Mouse (Mus musculus): ENCODE data around the gene Ctbp2.

Ctbp2 gene

GRCm38 (mm10) chr7:133123999-133124700 is at the start of gene Ctbp2:
Ctbp2 (minus strand) TSS chr7:133124354.
- peak; percentile 37 to 63 for DNase-seq (ENCODE audit: low spot score in 2 of 2)

DNA sequence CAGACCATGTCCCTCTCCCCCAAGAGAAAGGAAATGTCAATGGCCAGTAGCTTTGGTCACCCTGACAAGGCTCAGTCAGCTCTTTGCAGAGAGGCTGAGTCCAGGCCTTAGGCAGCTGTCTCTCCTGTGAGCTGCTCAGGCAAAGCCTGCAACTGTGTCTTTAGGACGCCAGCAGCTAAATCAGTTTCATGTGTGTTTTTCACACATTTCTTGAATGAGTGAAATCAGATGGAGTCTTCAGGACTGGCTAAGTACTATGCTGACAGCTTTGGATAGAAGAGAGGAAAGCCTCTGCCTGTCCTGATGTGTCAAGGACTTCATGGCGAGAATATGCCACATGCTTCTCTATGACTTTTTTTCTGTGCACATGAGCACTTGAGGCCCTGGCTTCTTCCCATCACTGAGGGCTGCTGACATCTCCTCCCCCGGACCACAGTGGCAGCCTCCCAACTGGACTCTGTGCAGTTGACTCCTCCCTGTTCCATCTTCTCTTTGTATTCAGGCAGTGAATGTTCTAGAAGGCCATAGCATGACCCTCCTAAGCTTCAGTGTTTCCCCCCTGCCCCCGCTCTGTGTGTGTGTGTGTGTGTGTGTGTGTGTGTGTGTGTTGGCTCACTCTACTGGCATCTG is 47.4 kb upstream of the Ctbp2 start:
- DNase-seq (ENCODE audit: low spot score in 2 of 2): no peak

DNA sequence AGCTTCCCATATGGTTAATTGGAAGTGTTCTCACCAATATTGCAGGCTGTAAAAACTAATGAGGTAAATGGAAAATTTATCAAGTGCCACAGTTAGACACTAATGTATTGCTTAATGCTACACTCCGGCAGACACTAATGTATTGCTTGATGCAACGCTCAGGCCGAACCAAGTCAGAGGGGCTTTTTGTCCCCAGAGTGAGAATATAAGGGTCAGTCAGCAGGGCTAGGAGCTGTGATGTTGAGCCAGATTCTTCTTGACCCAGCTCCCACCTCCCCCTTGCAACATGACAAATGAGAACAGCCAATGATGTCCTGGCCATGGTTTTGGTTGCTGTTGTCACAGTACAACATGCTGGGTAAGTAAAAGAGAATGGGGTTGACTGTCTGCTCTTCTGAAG is 44.8 kb upstream of the Ctbp2 start:
- no peak for DNase-seq (ENCODE audit: low spot score in 2 of 2)

DNA sequence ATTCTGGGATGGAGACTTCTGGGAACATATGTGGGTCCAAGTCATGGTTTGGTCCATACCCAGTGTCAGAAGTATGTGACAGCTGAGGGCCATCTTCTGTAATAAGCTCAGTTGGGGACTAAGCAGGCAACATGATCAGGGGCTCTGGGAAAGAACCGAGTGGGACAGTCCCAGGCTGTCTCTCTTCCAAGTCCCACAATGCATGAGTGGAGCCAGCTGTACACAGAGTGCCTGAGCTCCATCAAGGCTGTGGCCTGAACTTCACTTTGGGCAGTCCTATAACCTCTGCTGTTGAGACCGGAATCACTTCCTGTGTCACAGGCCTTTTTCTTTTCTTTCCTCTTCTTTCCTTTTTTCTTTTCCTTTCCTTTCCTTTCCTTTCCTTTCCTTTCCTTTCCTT is 43.7 kb upstream of the Ctbp2 start:
- no peak for DNase-seq (ENCODE audit: low spot score in 2 of 2)

DNA sequence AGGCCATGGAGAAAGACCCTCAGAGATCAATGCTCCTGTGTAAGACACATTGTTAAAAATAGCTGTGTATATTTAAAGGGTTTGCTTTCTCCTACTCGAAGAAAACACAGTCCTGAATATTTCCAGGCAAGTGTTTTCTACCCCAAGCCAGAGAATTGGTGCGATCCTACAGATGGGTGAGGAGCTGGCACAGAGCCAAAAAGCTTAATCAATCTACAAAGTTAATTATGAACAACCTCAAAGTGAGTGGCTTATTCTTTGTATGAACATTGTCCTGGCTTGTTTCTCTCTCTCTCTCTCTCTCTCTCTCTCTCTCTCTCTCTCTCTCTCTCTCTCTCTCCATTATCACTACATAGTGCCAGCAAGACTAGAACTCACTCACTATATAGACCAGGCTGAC is 40.6 kb upstream of the Ctbp2 start:
- DNase-seq (ENCODE audit: low spot score in 2 of 2): no peak

DNA sequence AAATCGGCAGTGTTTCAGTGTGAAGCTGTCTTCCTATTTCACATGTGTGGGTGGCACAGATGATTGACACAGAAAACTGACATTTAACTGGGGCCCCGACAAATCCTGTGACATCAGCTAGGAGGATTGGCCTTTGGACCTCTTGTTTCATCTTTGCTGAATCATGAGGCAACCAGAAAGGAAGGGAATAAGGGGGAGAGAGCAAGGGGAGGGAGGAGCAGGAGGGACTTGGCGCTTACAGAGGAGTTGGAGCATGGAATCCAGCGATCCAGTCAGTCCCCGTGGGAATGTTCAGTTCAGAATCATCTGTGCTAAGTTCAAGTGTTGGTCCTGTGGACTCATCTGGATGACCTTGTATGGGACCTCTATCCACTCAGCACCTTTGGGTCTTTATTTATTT is 38.9 kb upstream of the Ctbp2 start:
- DNase-seq (ENCODE audit: low spot score in 2 of 2): no peak

DNA sequence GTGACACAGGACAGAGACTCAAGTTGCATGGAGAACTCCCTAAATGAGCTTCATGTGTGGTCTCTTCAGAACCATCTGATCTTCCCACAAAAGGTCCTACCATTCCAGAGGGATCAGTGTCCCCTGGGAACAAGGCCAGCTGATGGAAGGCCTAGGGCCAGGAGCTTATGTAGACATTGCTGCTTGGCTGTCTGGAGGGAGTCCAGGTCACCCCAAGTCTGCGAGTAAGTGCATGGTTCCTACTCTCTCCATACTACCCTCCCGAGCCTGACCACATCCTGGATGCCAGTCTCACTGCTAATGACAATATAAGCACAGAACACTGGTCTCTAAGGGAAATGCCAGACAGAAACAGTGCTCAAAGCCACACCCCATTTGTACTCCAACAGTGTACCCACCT is 38.0 kb upstream of the Ctbp2 start:
- DNase-seq (ENCODE audit: low spot score in 2 of 2): no peak

GRCm38 (mm10) chr7:133161362-133162080 is 37.4 kb upstream of the Ctbp2 start:
- no peak for DNase-seq (ENCODE audit: low spot score in 2 of 2)

DNA sequence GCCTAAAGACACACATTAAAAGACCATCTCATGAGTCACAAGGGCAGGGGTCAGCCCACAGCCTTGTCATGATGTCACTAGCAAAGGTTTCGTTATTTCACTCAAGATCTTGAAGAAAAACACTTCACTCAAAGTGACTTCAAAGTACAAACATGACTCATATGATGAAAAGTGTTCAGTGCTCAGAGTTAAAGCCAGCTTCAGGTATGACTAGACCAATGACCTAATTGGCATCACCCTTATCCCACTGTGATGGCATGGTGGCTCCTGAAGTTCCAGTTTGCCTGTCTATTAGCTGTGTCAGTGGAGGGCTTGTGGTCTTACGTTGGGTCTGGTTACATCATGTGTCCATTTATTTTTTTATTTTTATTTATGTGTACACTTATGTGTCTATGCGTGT is 35.4 kb upstream of the Ctbp2 start:
- no peak for DNase-seq (ENCODE audit: low spot score in 2 of 2)

GRCm38 (mm10) chr7:133155621-133156020 is 31.5 kb upstream of the Ctbp2 start:
- DNase-seq (ENCODE audit: low spot score in 2 of 2): no peak

DNA sequence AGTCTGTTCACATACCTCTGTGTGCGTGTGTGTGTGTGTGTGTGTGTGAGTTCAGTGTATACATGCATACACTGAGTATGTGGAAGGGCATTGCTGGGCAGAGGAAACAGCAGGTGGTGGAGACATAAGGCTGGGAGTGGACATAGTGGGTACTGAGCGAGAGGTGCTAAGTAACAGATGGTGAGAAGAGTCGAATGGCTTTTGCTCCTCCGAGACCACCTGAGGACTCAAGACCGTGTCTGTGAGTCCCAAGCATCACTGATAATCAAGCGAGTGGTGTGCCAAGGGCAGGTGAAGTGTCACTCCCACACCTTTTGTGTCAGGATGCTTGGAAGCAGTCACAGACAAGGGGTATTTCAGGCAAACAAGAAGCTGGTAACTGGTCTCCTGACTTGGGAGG is 30.7 kb upstream of the Ctbp2 start:
- DNase-seq (ENCODE audit: low spot score in 2 of 2): no peak

- no peak for DNase-seq (ENCODE audit: low spot score in 2 of 2)
These were observed 15.7 kb upstream of the Ctbp2 start for GRCm38 (mm10) chr7:133139689-133140336.

- no peak for DNase-seq (ENCODE audit: low spot score in 2 of 2)
These were observed 9.4 kb upstream of the Ctbp2 start for GRCm38 (mm10) chr7:133133552-133133951.

DNA sequence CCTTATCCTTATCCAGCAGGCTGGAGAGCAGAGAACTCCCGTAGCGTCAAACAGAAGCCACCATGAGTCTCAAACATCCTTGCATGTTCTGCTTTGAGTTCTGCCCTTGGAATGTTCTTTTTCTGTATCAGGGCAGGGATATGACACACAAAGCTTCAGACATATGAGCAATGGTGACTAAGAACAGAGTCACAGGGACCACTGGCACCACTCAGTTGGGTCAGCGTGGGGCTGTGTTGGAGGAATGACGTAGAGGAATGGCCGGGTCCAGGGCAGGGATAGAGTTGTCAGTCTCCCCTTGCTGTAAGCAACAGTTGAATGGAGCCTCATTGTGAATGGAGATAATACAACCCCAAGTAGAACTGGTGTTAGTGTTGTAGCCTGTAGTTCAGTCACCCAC is 8.5 kb upstream of the Ctbp2 start:
- DNase-seq (ENCODE audit: low spot score in 2 of 2): no peak

- DNase-seq (ENCODE audit: low spot score in 2 of 2): no peak
These were observed 739 bp upstream of the Ctbp2 start for GRCm38 (mm10) chr7:133124701-133125485.

DNA sequence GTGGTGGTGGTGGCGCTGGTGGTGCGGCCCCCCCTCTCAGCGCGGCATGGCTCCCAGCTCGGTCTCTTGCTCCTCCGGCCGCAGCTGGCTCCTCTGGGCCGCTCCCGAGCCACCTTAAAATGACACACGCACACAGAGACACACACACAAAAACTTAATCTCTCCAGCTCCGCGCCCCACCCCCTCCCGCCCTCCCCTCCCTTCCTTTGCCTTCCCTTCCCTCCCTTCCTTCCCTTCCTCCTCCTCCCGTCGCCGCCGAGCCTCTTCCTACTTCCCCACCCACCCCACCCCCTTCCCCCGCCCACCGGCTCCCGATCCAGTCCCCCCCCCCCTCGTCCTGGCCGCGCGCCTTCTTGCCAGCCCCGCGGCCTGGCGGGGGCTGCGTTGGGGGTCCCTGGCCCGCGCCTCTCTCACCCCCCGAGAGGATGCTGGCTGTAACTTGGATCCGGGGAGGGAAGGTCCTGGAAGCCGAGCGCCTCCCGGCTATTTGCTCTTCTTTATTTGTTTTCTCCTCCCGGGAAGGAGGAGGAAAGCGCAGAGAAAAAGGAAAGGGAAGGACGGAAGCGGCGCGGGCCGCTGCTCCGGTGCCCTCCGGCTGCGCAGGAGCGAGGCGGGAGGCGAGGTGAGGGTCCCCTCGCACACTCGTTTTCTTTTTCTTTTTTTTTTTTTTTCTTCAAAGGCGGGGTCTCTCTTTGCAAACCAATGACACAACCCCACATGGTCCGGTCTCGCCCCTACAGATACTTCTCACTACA is 733 bp downstream of the Ctbp2 start, which contains the start of gene Fgfr2:
Fgfr2 (minus strand) TSS at position 107 of the 755 bp plus-strand sequence.
- peak; percentile 13 to 29 for DNase-seq (ENCODE audit: low spot score in 2 of 2)

DNA sequence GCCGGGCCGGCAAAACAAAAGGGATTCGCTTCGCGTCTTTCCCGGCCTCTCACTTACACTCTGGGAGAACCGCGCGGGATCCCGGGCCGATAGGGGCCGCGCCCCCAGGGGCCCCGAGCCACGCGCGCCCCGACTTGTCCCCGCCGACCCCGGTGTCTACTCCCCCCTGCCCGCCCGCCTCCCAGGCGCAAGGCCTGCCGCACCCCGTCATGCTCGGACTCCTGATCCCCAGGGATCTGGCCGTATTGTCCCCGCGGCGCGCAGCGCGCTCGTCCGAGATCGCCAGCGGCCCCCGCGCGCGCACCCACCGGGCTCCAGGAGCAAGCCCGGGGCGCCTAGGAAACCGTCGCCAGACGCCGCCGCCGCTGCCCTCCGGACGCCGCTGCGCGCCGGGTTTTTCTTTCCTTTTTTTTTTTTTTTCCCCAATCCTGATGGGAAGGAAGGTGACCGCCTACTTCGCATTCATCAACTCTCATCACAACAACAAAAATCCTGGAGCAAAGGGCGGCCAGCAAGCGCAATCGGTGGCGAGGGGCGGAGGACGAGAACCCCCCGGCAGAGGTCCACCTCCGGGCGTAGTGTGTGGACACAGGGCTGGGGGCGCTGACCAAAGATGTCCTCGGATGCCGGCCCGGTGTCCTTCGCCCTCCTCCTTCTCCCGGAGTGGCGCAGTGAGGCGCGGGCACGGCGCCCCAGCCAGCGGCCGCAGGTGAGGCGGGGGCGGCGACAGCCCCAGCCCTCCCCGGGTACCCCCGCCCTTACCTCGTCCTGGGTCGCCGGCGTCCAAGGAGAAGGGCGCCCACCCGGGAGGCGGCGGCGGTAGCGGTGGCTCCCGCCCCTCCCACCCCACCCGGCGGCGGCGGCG is 1.5 kb downstream of the Ctbp2 start:
- peak; percentile 11 to 48 for DNase-seq (ENCODE audit: low spot score in 2 of 2)

DNA sequence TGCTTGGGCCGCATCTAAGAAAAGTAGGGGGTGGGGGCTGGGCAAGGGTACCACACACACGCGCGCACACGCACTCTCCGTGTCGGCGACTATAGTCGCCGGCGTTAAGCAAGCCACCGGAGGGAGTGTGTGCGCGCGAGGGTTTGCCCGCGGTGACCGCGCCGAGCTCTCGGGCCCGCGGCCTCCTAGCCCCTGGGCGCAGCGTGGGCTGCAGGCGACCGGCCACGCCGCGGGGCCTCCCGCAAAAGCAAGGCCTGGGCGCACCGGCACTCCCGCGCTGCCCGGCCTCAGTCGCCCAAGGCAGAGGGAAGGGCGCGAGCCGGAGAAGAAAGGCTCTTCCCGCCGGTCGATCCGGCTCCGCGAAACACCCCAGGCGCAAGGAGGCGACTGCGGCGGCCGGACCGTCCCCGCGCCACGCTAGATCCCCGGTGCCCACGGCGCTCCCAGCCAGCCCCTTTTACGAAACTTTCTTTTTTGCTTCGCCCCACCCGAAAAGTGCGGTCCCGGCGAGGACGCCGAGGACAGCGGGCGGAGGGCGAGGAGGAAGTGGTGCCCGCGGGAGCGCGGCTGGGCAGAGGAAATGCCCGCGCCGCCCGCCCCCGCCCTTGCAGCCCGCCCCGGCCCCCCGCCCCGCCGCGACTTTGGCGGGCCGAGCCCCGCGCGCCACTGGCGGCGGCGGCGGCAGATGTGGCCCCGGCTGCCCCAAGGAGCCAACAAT is 2.3 kb downstream of the Ctbp2 start:
- DNase-seq (ENCODE audit: low spot score in 2 of 2): peak in 1 of 2 experiments; percentile 38

- no peak for DNase-seq (ENCODE audit: low spot score in 2 of 2)
These were observed 3.0 kb downstream of the Ctbp2 start for GRCm38 (mm10) chr7:133121080-133121607.
